Mouse (Mus musculus) adrenal gland, postnatal 36 days (tissue): ENCODE data around the gene Sfi1. TPM values are rescaled to one million over a fixed set of nuclear protein-coding genes. Genes with fewer than 3 reads are reported as not detected.
"Not testable (repeated sequence)": the region's sequence is repeated elsewhere in the genome, so short reads cannot be mapped to it uniquely, and the experiment has no call there.

ENCODE experiments used
- DNase-seq, 2 experiments: peaks; one replicate each; pipeline ENCODE4 v3.0.0; 2021; ENCODE audit warnings: mixed read lengths in 1 of 2
- total RNA-seq, 2 experiments: library from RNA; stranded (reverse); gene quantifications; 2 replicates each; pipeline ENCODE4 v1.2.3; 2021

Sfi1 gene
- total RNA-seq, 2 experiments from 2014 or later, result 47.9 to 50.9 TPM

DNA sequence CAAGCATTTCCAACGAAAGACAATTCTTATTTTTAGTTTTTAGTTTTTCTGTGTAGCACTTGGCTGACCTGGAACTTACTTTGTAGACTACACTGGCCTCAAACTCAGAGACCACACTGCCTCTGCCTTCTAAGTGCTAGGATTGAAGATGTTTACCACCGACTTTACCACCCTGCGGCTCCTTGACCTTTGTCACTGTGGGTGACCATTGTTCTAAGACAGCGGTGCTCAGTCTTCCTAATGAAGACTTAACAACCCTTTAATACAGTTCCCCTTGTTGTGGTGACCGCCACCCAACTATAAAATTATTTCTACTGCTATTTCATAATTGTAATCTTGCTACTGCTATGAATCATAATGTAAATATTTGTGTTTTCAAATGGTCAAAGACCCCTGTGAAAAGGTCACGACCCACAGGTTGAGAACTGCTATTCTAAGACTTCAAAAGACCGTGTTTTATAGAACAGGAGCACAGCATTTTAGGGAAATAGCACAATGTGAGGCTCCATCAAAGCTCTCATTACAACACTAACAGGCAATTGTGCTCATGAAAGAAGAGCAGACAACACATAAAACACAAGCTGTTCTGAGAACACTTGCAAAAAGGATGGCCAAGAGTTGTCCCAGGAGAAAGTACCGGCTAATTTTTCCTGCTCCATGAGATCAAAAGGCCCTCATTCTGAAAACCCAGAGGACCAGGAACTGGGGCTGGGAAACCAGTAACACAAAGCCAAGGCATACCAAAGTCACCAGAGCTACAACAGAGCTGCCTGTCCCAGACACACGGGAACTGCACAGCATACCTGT lies 47.7 kb downstream of the Sfi1 start:
- DNase-seq, result not testable (repeated sequence)

DNA sequence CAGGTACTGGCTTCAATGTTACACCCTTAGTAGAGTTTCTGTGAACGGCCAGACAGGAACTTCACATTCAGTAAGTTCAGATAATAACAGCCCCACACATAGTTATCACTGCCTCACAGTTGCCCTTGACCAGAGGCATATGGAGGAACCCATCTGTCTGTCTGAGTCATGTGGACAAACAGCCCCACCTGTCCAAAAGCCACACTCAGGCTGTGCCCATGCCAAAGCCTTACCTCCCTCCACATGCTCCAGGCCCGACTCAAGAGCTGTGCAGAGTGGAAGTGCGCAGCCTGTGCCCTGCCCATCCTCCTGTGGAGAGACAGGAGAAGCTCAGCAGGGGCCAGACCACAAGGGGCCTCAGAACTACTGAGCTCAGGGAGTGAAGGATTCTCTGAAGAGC lies 49.3 kb downstream of the Sfi1 start:
- DNase-seq, result not testable (repeated sequence)

DNA sequence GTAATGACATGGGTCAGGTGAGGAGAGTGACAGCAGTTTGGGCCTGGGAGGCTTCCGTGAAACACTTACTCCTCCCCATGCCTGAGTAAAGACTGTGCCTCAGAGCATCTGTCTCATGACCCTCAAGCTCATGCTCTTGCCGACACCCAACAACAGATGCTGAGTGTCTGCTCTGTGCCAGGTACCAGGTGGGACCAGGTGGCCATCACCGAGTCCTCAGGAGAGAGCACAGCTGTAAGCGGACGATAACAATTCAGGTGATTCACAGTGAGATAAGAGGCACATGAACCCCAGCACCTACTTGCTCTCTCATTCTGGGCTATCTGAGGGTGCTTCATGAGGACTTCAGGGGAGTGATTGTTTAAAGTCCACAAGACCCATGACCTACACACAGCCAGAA lies 50.9 kb downstream of the Sfi1 start:
- peak; percentile 46 to 50 for DNase-seq

DNA sequence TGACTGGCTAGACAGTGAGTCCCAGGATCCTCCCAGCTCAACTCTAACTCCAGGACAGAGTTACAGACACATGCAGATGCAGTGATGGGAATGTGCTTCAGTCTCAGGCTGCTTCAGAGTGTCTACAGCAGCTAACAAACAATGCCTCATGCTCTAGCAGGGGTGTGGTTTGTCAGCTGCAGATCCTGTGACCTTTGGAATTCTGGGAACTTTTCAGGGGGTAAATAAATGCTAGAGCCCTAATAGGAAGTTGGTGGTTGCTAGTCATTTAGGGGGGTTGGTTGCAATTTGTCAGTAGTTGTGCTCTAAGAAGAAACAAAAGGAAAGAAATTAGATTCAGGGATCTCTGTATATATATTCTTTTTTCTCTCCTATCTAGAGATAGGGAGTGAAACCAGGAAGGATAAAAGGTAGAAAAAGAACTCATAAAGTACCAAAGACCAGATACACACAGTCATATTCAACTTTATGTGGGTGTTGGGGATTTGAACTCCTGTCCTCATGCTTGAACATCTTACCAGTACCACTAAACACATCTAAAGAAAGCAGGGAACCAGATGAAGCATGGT lies 52.2 kb downstream of the Sfi1 start:
- DNase-seq, result not testable (repeated sequence)

DNA sequence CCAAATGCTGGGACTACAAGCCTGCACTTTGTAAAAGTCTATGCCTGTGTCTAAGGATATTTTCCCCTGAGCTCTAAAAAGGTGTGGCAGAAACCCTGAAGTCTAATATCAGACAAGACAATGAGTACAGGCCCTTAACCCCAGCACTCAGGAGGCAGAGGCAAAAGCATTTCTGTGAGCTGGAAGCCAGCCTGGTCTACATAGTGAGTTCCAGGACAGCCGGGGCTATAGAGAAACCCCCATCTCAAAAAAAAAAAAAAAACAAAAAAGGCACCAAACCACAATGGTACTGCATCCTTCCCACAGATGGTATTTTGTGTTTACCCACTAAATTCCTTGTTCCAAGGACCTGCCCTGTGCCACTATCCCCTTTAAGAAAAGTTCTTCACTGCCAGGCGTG lies 54.9 kb downstream of the Sfi1 start:
- DNase-seq, result not testable (repeated sequence)

DNA sequence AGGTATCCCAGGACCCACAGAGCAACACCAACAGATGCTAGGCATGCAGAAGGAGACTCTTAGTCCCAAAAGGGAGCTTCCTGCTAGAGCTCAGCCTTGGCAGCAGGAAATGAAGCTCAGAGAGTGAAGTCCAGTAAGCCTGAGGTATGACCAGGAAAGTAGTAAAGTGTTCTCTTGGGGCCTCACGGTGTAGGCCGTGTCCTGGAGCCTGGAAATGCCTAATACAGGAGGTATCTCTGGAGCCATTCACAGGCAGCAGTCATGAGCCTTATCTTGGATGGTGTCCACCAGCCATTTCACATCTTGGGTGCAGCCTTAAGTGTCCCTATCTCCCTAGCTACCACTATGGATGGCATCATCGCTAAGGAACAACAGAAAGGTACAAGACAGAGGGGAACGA lies 56.0 kb downstream of the Sfi1 start:
- DNase-seq, result peak in 1 of 2 experiments; percentile 21

DNA sequence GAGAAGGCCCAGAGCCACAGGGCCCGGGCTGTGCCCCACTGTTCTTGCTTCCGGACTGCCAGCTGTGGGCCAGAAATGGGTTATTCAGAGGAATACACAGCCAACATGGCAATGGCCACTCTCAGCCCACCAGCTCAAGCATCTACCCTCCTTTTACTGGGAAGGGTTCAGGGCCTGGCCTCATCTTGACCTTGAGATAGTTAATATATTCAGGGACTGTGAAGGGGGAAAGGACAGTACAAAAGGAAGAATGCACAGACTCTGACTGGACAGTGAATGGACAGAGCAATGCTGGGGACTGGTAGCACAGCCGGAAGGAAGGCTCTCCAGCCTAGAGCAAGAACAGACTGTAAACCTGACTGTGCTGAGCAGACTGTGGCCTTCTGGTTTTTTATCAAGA lies 57.3 kb downstream of the Sfi1 start:
- not testable (repeated sequence) for DNase-seq

DNA sequence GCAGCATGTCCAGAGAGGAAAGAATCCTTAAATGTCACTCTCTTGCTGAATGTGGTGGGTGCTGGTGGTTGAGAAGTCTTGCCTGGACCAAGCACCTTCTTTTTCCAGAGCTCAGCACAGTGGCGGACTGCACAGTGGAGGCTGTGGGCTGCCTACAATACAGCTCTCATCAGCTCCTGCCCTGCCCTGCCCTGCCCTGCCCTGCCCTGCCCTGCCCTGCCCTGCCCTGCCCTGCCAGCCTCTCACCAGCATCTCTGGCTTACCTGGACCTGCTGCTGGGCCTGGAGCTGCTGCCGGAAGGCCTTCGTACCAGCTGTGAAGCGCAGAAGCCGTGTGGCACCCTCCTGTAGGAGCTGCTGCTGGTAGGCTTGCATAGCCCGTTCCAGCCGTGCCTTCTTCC lies 57.9 kb downstream of the Sfi1 start:
- not testable (repeated sequence) for DNase-seq

DNA sequence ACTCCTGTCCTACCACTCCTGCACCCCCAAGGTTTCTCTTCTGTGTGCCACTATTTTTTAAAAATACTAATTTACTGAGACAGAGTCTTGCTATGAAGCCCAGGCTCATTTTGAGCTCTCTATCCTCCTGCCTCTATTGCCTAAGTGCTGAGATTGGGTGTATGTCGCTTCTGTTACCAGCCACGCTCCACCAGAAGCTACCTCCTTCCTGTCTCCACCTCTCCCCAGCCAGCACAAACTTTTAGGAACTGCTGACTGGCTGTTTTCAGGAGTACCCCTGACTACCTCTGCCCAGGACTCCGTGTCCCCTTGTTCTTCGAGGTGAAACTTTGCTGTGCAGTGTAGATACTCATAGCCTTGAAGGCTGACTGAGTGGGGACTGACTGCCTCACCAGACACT lies 59.9 kb downstream of the Sfi1 start:
- DNase-seq, result not testable (repeated sequence)

DNA sequence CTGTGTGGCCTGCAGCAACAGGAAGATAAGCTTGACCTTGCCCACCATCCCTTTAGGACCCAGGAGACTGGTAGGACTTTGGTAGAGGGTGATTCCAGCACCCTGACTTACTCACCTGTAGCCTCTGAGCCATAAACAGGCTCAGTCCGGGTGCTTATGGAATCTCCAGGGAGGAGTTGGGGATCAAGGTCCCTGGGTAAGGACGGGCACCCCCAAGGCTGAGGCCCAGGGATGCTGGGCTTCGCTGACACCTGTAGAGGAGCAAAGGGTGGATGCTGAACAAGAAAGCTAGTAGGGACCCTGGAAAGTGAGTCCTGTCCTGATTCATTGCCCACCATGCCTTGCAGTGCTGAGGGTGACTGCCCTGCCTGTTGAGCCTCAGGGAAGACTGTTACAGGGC lies 60.3 kb downstream of the Sfi1 start:
- DNase-seq, result not testable (repeated sequence)

DNA sequence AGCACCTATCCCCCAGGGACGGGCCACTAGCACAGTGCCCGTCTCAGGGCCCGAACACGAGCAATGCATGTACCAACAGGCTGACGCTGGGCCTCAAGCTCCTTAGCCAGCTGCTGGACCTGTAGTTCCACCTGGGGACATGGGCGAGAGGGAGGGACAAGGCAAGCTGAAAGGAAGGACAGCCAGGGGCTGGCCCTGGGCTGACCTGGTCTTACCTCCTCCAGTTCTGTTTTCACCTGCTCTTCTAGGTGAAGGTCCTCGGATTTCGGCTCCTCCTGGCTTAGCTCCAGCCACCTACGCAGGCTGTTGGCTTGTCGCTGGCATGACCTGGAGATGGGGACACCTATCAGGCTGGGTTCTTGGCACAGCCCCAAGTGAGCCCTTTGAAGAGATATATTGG lies 61.3 kb downstream of the Sfi1 start:
- DNase-seq, result peak; percentile 36 to 46

DNA sequence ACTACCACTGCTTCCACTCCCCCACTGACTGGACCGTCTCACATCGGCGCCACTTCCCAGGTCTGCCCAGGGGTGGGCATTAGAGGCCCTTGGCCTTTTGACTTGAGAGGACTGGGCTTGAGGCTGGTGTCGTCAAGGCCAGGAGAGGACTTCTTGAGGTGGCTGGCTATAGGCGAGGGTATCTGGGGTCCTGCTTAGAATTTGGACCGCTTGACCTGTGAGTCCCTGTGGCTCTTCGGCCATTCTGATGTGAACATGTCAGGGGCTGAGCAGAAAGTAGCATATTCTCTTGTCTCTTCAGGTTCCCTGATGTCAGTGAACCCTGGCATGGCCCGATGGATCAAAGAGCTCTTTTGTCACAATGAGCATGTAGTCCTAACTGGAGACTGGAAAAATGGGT lies 63.4 kb downstream of the Sfi1 start:
- peak; percentile 40 to 46 for DNase-seq

DNA sequence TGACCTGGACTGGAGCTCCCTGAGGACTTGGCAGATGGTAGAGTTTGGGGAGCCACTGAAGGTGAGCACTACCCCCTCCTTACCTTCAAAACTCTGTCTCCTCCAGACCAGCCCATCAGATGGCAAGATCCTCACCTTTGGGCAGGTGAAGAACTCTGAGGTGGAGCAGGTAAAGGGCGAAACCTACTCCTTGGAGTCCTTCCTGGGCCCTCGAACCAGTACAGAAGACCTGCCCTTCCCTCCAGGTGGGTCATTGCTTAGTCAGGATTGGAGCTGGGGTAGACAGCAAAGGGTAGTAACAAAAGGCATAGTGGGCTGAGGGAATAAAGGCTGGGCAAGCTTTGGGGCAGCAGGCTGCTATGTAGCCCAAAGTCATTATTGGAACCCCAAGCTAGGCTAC lies 64.0 kb downstream of the Sfi1 start:
- DNase-seq, result not testable (repeated sequence)

DNA sequence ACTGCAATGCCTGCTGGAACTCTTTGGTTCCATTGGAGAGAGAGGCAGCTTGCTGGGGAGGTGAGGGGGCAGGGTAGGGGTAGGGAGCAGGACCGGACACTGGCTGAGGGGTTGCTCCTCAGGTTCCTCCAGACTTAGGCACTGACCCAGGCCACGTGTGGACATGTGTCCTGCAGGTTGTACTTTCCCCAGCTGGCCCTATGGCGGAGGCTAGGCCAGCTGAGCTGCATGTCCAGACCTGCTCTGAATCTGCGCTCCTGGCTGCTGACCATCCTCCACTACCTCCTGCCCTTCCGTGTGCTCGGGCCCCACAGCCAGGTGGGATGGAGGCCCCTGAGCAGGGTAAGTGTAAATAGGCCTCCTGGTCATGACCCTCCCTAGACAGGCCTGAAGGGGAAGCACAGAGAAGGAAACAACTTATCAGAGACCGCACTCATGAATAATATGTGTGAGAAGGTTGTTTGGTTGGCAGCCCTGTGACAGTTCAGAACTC lies 65.9 kb downstream of the Sfi1 start:
- DNase-seq, result peak; percentile 19 to 43

DNA sequence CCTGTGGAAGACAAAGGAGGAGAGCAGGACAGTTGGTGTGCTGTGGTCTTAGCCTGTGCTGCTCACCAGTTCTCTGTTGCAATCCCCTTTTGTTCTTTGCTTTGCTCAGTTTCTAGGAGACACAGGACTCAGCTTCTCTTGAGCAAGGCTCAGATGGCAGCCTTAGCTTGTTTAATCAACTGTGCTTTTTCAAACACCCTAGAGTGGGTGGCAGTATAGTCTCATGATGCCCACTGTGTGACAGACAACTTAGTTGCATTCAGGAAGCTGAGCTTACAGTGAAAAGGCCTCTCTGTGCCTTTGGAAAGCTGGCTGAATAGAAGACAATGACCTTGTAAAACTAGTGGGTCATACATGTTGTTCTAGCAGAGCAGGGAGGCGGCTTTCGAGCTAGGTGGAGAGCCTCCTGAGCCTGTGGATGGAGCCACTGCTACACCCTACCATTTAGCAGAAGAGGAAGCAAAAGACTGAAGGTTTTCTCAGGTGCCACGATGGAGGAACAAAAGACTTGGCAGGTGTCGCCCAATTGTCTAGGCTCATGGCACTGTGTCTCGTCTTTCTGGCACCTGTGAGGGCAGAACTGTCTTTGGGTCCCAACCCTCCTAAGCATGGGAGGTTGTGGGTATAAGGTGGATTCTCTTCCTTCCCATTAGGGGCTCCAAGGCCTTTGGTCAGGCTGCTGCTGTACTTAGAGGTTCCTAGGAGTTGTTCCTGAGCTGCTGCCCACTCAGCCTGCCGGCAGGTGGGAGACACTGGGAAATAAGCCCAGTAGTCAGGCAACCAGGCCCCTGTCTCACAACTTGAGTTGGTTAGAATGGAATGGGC lies 66.6 kb downstream of the Sfi1 start:
- peak; percentile 60 to 65 for DNase-seq

DNA sequence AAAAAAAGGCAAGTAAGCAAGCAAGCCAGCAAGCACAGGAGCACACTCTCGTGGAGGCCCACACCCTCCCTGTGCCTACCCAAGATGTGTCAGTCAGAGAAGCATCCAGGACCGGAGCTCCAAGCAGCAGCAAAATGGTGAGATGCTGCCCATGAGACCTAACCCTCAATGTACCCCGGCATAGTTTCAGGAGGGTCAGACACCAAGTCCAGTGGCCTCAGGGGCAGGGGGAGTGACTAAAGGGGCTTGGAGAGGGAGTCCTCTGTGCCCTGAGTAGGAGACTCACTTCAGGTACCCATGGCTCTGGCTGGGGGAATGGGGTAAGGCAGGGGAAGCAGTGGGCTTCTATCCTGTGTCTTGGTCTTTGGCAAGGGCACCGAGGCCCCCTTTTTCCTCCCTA lies 67.3 kb downstream of the Sfi1 start:
- not testable (repeated sequence) for DNase-seq

DNA sequence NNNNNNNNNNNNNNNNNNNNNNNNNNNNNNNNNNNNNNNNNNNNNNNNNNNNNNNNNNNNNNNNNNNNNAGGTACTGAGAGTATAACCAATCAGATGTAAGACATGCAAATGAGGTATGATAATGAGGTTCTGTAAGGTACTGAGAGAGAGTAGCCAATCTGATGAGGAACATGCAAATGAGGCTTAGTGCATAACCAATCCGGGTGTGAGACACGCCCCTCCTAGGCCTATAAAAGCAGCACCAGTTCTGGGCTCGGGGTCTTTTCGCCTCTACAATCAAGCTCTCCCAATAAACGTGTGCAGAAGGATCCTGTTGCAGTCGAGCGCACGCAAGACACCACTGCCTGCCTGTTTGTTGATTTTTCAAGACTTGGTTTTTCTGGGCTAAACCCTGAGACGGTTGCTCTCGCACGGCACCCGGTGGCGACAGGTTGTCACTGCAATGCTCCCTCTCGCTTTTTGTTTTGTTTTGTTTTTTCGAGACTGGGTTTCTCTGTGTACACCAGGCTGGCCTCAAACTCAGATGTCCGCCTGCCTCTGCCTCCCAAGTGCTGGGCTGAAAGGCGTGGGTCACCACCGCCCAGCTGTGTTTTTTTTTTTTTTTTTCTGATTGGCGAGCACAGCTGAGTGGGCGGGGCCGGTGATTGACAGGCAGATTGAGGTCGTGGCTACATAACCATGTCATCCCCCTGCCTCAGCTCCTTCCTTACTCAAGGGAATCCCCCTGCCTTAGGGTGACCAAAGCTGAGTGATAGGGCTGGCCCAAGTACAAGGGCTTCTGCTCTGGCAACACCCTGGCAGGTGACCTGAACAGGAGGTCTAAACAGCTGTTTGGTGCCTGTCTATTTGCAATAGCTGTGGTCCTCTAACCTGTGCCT lies 68.1 kb downstream of the Sfi1 start:
- peak in 1 of 2 experiments; percentile 28 for DNase-seq

DNA sequence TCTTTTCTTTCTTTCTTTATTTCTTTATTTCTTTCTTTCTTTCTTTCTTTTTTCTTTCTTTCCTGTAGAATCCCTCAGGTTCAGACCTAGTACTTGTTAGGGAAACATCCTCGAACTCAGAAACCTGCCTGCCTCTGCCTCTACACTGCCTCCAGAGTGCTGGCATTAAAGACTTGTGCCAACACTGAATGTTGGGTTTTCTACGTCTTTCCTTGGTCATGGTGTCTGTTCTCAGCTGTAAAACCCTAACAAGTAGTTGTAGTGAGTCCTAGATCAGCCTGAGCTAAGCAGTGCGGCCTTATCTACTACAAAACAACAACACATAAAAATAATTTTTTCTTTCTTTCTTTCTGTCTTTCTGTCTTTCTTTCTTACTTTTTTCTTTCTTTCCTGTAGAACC lies 78.9 kb downstream of the Sfi1 start:
- DNase-seq, result no peak

DNA sequence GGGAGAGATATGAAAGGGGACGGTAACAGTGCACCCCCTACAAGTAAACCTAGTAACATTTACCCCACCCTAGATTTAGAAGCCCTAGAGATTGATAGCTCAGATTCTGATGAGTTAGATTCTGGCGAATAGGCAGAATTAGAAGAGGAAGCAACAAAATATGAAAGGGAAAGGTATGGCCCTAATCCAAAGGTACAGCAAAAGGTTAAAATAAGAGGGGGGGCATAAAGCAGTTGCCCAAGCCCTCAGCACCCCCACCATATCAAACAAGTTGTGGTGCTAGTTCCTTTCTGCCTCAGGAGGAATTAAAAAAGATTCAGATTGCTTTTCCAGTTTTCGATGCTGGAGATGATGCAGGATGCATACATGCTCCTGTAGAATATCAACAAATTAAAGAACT lies 87.1 kb downstream of the Sfi1 start:
- DNase-seq, result no peak

DNA sequence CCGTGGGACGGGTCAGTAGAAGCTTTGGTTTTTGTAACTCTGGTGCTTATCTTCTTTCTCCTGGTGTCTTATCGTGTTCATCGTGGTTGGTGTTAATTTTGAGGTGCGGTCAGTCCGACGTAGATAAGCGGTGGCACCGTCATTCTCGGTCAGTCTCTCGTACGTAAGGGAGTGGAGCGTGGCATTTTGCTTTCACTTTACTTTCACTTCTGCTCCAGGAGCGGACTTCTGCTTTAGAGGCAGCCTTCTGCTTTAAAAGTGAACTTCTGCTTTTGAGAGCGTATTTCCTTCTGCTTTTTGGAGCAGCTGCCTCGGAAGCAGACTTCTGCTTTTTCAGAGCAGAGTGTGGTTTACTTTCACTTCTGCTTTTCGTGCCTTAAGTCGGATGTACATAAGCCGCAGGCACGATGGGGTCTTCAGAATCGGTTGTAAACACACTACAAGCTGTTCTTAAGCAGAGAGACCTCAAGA lies 88.0 kb downstream of the Sfi1 start:
- DNase-seq, result no peak

DNA sequence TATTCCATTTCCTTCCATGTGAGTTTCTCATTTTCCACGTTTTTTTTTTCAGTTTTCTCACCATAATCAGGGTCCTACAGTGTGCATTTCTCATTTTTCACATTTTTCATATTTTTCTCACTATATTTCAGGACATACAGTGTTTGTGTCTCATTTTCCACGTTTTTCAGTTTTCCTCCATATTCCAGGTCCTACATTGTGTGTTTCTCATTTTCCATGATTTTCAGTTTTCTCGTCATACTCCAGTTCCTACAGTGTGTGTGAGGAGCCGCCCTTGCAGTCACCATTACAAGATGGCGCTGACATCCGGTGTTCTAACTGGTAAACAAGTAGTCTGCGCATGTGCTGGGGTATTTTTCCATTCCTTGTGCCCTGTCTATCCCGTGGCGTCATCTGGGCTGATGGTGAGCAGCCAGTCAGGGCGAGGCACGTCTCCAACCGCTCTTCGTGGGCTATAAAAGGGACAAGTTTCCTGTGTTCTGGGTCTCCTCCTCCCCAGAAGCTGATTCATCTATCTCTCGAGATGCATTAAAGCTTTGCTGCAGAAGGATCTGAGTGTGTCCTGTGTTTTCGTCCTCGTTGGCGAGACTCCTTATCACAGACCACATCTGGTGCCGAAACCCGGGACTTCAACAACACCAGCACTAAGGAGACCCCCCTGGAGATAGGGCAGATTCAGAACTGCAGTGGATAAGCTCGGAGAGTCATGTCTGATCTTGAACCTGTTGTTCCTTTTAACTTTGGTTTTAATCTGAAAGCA lies 88.6 kb downstream of the Sfi1 start:
- not testable (repeated sequence) for DNase-seq
